Mouse (Mus musculus): ENCODE results near the gene Prrg2. TPM values are rescaled to one million over a fixed set of nuclear protein-coding genes. Genes with fewer than 3 reads are reported as not detected.

Gene Prrg2
- polyA plus RNA-seq (2021; fragmentation: Nextera tagmentation), result 11.7 and 12.1 TPM in 2 replicates
- long read RNA-seq, experiment 1, partial matches to known transcripts, result 1 of 20 reads
- long read RNA-seq, experiment 1, other reads (novel, unspliced or antisense), result 9 of 20 reads
- long read RNA-seq, experiment 2, partial matches to known transcripts, result 2 of 9 reads
- long read RNA-seq, experiment 2, other reads (novel, unspliced or antisense), result 4 of 9 reads

DNA sequence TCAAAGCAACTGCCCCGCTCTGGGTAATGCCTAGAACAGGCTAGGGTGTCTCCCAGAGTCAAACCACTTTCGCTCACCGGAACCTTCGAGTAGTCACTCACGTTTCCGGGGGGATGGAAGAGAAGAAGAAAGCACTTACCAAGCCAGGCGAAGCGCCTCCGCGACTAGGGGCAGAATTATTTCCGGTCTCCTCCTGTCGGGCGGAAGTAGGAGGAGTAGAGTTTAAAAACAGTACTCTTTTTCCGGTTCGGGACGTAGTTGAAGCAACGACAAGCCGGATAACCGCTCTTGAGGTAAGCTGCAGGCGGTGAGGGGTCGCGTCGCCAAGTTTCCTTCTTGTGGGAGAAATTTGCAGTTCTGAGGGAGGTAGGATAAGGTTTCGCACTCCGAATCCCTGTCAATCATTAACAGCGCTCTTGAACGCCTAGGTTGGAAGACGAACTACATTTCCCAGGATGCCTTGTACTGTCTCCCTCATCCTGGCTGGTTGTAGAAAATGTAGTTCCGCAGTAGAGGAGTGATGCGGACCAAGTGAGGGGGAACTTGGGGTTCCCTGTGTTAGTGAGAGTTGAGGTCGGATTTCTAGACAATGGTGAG is at the start of gene Prrg2, which contains the start of gene Nosip:
TSS of gene Prrg2 (minus strand) at position 439 of the 597 bp plus-strand sequence.
TSS of gene Nosip (plus strand) at position 191 of the 597 bp plus-strand sequence.

DNA sequence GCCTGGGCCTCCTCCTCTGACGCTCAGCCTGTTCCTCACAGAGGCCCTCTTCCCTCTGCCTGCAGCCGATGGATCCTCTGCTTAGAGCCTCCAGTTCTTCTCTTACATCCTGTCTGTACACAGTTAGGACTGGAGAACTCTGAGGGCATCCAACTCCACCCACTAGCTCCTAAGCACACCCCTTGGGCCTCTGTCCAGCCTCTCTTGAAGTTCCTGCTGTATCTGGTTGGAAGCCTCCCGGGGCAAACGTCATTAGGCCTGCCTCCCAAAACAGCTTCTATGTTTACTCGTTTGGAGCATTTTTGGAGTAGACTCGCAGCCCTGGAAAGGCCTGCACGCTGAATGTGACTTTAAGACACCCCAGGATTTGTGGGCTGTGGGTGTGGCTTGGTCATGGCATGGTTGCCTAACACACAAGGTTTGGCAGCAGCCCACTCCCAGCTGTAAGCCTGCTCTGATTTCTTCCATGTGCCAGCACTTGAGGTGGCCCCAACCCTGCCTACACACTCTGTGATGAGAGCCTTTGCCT is 41.2 kb upstream of the Prrg2 start, which contains the start of gene Fcgrt:
TSS of gene Fcgrt (minus strand) at position 200 of the 529 bp plus-strand sequence.

DNA sequence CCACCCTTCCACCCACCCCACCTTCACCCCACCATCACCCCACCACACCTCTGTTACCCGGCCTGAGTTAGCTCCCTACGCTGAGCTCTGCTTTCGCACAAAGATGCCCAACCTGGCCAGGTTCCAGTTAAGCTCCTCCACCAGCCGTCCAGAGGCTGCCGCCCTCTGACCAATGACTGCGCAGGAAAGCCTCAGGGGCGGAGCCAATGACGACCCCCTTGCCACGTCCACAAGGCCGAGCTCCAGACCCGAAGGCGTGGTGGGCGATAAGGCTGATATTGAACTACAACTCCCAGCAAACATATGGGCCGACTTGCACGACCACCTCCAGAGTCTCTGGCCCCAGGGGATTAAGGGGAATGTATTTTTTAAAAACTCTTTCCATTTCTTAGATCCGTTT is 29.6 kb upstream of the Prrg2 start, which contains the start of gene Rcn3:
TSS of gene Rcn3 (minus strand) at position 174 of the 400 bp plus-strand sequence.

DNA sequence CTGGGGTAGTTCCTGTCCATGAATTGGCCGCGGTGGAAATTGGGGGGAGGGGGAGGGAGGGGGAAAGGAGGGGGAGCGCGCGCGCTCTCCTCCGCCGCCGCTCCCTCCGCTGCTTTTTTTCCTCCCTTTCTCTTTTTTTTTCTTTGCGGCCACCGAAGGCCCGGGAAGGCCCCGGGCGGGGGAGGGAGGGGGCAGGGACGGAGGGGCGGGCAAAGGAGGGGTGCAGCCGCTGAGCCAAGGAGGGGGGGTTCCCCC is 9.7 kb downstream of the Prrg2 start, which contains the start of gene Prr12:
TSS of gene Prr12 (minus strand) at position 20 of the 255 bp plus-strand sequence.

DNA sequence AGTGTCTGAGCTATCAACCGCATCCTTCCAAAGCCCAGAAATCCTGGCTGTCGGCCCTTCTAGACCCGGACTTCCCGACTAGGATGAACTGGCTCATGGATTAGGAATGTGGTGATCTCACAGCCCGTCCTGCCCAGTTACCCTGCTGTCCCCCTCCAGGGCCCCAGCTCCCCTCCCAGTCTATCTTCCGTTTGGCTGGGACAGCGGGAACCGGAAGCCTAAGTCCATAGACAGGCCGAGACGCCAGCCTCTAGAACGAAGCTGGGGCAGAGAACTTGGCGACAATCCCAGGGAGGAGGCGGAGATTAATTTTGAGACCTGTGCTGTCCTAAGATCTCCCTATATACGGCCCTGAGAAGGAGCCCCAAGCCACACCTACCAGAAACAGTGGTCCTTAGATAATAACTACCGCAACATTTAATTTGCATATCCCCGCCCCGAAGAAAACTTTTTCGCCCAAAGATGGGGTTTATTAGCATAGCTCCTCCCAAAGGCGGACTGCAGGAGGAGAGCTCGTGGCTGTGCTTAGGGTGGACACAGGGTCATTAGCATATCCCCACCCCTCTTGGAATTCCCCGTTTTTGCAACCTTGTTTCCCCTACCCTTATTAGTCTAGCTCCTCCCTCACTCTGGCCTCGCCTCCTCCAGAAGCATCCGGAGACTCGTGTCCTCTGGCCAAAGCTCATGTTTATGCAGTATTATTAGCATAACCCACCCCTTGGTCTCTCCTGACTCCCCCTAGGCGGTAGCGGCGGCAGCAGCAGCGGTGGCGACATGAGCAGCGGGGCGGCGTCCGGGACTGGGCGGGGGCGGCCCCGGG is 45.0 kb downstream of the Prrg2 start, which contains the start of gene Rras:
TSS of gene Rras (plus strand) at position 720 of the 820 bp plus-strand sequence.

DNA sequence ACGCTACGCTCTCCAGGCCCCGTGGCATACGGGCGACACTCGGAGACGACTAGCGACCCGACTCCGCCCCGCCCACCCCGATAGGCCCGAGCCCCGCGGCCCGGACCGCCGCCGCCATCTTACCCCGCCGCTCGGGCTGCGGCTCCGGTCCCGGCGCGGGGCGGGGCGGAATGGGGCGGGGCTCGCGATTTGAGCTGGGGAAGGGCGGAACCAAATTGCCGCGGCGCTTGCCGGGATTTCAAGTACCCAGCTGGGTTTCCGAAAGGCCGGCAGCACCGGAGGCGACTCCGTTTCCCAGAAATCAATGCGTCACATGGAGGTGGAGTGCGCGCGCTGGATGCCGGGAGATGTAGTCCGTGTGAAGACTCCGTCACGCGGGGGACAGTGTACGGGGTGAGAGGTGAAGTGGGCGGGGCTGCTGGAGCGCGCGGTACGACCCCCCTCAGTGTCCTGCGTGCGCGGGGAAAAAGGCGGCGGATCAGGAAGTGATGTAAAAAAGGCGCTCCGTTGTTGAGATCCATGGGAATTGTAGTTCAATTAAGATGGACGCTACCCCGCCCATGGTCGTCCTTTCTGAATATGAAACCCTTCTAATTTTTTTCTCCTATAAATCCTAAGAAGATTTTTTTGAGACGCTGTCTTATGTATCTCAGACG is 46.4 kb downstream of the Prrg2 start, which contains the start of gene Scaf1:
TSS of gene Scaf1 (minus strand) at position 407 of the 656 bp plus-strand sequence.

Other genes with a start within 250 kb of the Prrg2 start
- gene Nup62, start 246.6 kb downstream of the Prrg2 start, polyA plus RNA-seq (2021; fragmentation: Nextera tagmentation), result 9.7 and 11.8 TPM in 2 replicates
- 0.51 and 1.0 TPM in 2 replicates for gene Il4i1, start 246.3 kb downstream of the Prrg2 start, polyA plus RNA-seq (2021; fragmentation: Nextera tagmentation)
- gene Atf5, start 246.0 kb downstream of the Prrg2 start, polyA plus RNA-seq (2021; fragmentation: Nextera tagmentation), result 0.93 and 2.1 TPM in 2 replicates
- gene Akt1s1, start 213.7 kb downstream of the Prrg2 start, polyA plus RNA-seq (2021; fragmentation: Nextera tagmentation), result 31.0 and 50.0 TPM in 2 replicates
- gene Tbc1d17, start 213.6 kb downstream of the Prrg2 start, polyA plus RNA-seq (2021; fragmentation: Nextera tagmentation), result 48.7 and 69.5 TPM in 2 replicates
- gene Pnkp, start 205.5 kb downstream of the Prrg2 start, polyA plus RNA-seq (2021; fragmentation: Nextera tagmentation), result 25.1 and 38.7 TPM in 2 replicates
- 120 and 523 TPM in 2 replicates for gene Ptov1, start 192.9 kb downstream of the Prrg2 start, polyA plus RNA-seq (2021; fragmentation: Nextera tagmentation)
- 114 and 117 TPM in 2 replicates for gene Med25, start 170.0 kb downstream of the Prrg2 start, polyA plus RNA-seq (2021; fragmentation: Nextera tagmentation)
- gene Fuz, start 166.6 kb downstream of the Prrg2 start, polyA plus RNA-seq (2021; fragmentation: Nextera tagmentation), result 11.3 and 12.2 TPM in 2 replicates
- gene Ap2a1, start 133.2 kb downstream of the Prrg2 start, polyA plus RNA-seq (2021; fragmentation: Nextera tagmentation), result 27.8 and 116 TPM in 2 replicates
- 0.91 and 0.97 TPM in 2 replicates for gene Tsks, start 119.5 kb downstream of the Prrg2 start, polyA plus RNA-seq (2021; fragmentation: Nextera tagmentation)
- gene Cpt1c, start 87.8 kb downstream of the Prrg2 start, polyA plus RNA-seq (2021; fragmentation: Nextera tagmentation), result 48.7 and 54.3 TPM in 2 replicates
- 9.6 and 17.5 TPM in 2 replicates for gene Prmt1, start 76.1 kb downstream of the Prrg2 start, polyA plus RNA-seq (2021; fragmentation: Nextera tagmentation)
- gene Irf3, start 65.0 kb downstream of the Prrg2 start, polyA plus RNA-seq (2021; fragmentation: Nextera tagmentation), result 11.6 and 14.6 TPM in 2 replicates
- 2.0 and 2.6 TPM in 2 replicates for gene Bcl2l12, start 64.0 kb downstream of the Prrg2 start, polyA plus RNA-seq (2021; fragmentation: Nextera tagmentation)
- 61.4 and 61.9 TPM in 2 replicates for gene Scaf1, start 46.3 kb downstream of the Prrg2 start, polyA plus RNA-seq (2021; fragmentation: Nextera tagmentation)
- gene Rras, start 44.7 kb downstream of the Prrg2 start, polyA plus RNA-seq (2021; fragmentation: Nextera tagmentation), result 5.0 and 5.8 TPM in 2 replicates
- 3.6 and 6.1 TPM in 2 replicates for gene Prr12, start 9.8 kb downstream of the Prrg2 start, polyA plus RNA-seq (2021; fragmentation: Nextera tagmentation)
- gene Nosip, start 248 bp downstream of the Prrg2 start, polyA plus RNA-seq (2021; fragmentation: Nextera tagmentation), result 36.5 and 47.8 TPM in 2 replicates
- 9.5 and 14.4 TPM in 2 replicates for gene Rcn3, start 29.5 kb upstream of the Prrg2 start, polyA plus RNA-seq (2021; fragmentation: Nextera tagmentation)
- gene Fcgrt, start 41.2 kb upstream of the Prrg2 start, polyA plus RNA-seq (2021; fragmentation: Nextera tagmentation), result 26.0 and 28.5 TPM in 2 replicates
- gene Rps11, start 61.8 kb upstream of the Prrg2 start, polyA plus RNA-seq (2021; fragmentation: Nextera tagmentation), result 1,227 and 1,374 TPM in 2 replicates
- gene Rpl13a, start 66.1 kb upstream of the Prrg2 start, polyA plus RNA-seq (2021; fragmentation: Nextera tagmentation), result 2,046 and 2,172 TPM in 2 replicates
- 0.14 TPM in 1 of 2 replicates, not detected in the other for gene Gm45713, start 73.6 kb upstream of the Prrg2 start, polyA plus RNA-seq (2021; fragmentation: Nextera tagmentation)
- 0.70 and 0.99 TPM in 2 replicates for gene Flt3l, start 73.8 kb upstream of the Prrg2 start, polyA plus RNA-seq (2021; fragmentation: Nextera tagmentation)
- gene Pih1d1, start 91.6 kb upstream of the Prrg2 start, polyA plus RNA-seq (2021; fragmentation: Nextera tagmentation), result 37.8 and 48.3 TPM in 2 replicates
- gene Aldh16a1, start 91.9 kb upstream of the Prrg2 start, polyA plus RNA-seq (2021; fragmentation: Nextera tagmentation), result 4.8 TPM in 2 replicates
- 45.6 and 104 TPM in 2 replicates for gene Slc17a7, start 101.3 kb upstream of the Prrg2 start, polyA plus RNA-seq (2021; fragmentation: Nextera tagmentation)
- 0.05 TPM in 1 of 2 replicates, not detected in the other for gene Gfy, start 116.9 kb upstream of the Prrg2 start, polyA plus RNA-seq (2021; fragmentation: Nextera tagmentation)
- not detected in 2 replicates for gene Pth2, start 118.3 kb upstream of the Prrg2 start, polyA plus RNA-seq (2021; fragmentation: Nextera tagmentation)
- 3.6 and 4.4 TPM in 2 replicates for gene Ccdc155, start 142.2 kb upstream of the Prrg2 start, polyA plus RNA-seq (2021; fragmentation: Nextera tagmentation)
- gene Dkkl1, start 149.5 kb upstream of the Prrg2 start, polyA plus RNA-seq (2021; fragmentation: Nextera tagmentation), result 41.8 and 55.2 TPM in 2 replicates
- gene Tead2, start 153.1 kb upstream of the Prrg2 start, polyA plus RNA-seq (2021; fragmentation: Nextera tagmentation), result 0.40 and 2.1 TPM in 2 replicates
- 9.9 and 10.6 TPM in 2 replicates for gene Cd37, start 176.4 kb upstream of the Prrg2 start, polyA plus RNA-seq (2021; fragmentation: Nextera tagmentation)
- gene Slc6a16, start 178.4 kb upstream of the Prrg2 start, polyA plus RNA-seq (2021; fragmentation: Nextera tagmentation), result 1.1 and 1.6 TPM in 2 replicates
- not detected in 2 replicates for gene Slc6a21, start 214.8 kb upstream of the Prrg2 start, polyA plus RNA-seq (2021; fragmentation: Nextera tagmentation)